Mouse (Mus musculus) heart, embryonic 11.5 days (tissue): ENCODE data around the gene Rhot2. TPM values are rescaled to one million over a fixed set of nuclear protein-coding genes. Genes with fewer than 3 reads are reported as not detected.

Source experiments
- ATAC-seq: fragments of 200-750 bp; cut with Nextera tagmentation; replicated peaks from 2 replicates; pipeline ENCODE4 v1.8.0; 2017; ENCODE audit warnings: moderate library complexity; ENCODE audit not compliant: insufficient number of reproducible peaks, low FRiP score, low TSS enrichment
- H3K27ac ChIP-seq: fragments of 300-500 bp; sonication (generic); 2 replicates; pipeline ENCODE4 v1.5.1; 2014; ENCODE audit warnings: mild to moderate bottlenecking, low read depth, low read length
- H3K27me3 ChIP-seq: fragments of 300-500 bp; sonication (generic); 2 replicates; pipeline ENCODE4 v1.6.1; 2014; ENCODE audit warnings: mild to moderate bottlenecking, low read length, mixed read lengths; ENCODE audit not compliant: control insufficient read depth, insufficient read depth
- H3K36me3 ChIP-seq: fragments of 300-500 bp; sonication (generic); 2 replicates; pipeline ENCODE4 v1.6.1; 2014; ENCODE audit warnings: mild to moderate bottlenecking, low read length, moderate library complexity, mixed read lengths; ENCODE audit not compliant: control insufficient read depth, insufficient read depth
- H3K4me1 ChIP-seq: fragments of 300-500 bp; sonication (generic); 2 replicates; pipeline ENCODE4 v1.6.1; 2014; ENCODE audit warnings: low read length; ENCODE audit not compliant: control insufficient read depth, insufficient read depth
- H3K4me2 ChIP-seq: fragments of 300-500 bp; sonication (generic); 2 replicates; pipeline ENCODE4 v1.6.1; 2014; ENCODE audit warnings: mild to moderate bottlenecking, moderate library complexity
- H3K4me3 ChIP-seq: fragments of 300-500 bp; sonication (generic); 2 replicates; pipeline ENCODE4 v1.5.1; 2014; ENCODE audit warnings: low read depth, low read length
- H3K9ac ChIP-seq: fragments of 300-500 bp; sonication (generic); 2 replicates; pipeline ENCODE4 v1.6.1; 2014; ENCODE audit warnings: mild to moderate bottlenecking, low read depth, low read length, moderate library complexity
- H3K9me3 ChIP-seq: fragments of 300-500 bp; sonication (generic); replicated peaks from 2 replicates; pipeline ENCODE4 v1.6.1; 2016; ENCODE audit warnings: low read length; ENCODE audit not compliant: control insufficient read depth
- WGBS: fragments of 180-500 bp; shearing (Covaris S2); extraction: QIAGEN DNeasy Blood & Tissue Kit; methylation state at CpG from one replicate; pipeline ENCODE4 v1.1.7; 2014; ENCODE audit not compliant: insufficient replicate concordance; 5-methylcytosine and 5-hydroxymethylcytosine counted together
- polyA plus RNA-seq: library from polyadenylated mRNA; unstranded; fragments of >200 nt; fragmentation: Nextera tagmentation; extraction: Ambion mirVana; gene quantifications from 2 replicates; pipeline ENCODE4 v1.2.1, GENCODE M21; 2014

The Rhot2 gene
- polyA plus RNA-seq, 1 experiment from 2014 or later: 11.9 TPM

GRCm38 (mm10) chr17:25829558-25830017 lies 15.1 kb downstream of the Rhot2 start:
- Histone ChIP-seq H3K4me3 (peak overlapping the region; percentile 69), H3K27ac (peak overlapping the region; percentile 84), H3K9ac (peak overlapping the region; percentile 78), H3K27me3 (no peaks in the 10 kb centered on the region), H3K4me1 (peaks cover 44% of the 10 kb centered on the region), H3K4me2 (peak overlapping the region; percentile 83), H3K36me3 (peaks cover 27% of the 10 kb centered on the region), H3K9me3 (no peaks in the 10 kb centered on the region)
- no peak for ATAC-seq
- 34% methylated on average over 8 of the region's 8 CpGs for WGBS

DNA sequence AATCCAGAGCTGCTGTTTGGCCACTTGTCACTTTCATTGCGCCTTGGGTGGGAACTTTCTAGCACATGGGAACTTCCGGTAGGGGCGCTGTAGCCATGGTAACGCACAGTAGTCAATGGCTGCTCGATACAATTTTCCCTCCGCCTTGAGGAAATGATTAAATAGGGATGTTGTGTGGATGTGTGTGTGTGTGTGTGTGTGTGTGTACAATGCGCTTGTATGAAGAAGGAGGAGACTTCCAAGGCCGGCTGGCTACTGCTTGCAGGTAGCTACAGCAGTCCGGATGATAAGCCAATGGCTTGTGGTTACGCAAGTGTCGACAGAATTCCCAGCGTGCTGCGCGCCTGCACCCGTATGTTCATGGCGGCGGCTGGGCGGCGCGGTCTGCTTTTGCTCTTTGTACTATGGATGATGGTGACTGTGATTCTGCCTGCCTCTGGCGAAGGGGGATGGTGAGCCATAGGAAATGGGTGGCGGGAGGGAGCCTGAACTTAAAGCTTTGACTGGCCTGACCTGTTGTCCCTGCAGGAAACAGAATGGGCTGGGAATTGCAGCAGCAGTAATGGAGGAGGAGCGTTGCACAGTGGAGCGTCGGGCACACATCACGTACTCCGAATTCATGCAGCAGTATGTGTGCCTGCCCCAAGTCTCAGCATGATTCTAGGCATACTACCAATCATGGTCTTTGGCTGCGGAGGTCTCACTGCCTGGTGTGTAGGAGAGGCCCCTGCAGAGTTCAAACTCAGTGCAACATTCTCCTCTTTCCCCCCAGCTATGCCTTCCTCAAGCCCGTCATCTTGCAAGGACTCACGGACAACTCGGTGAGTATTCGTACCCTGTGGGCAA lies 15.7 kb downstream of the Rhot2 start, which contains the start of gene Jmjd8:
Jmjd8 (plus strand) TSS at position 156 of the 846 bp plus-strand sequence.
- Histone ChIP-seq H3K36me3 (peaks cover 27% of the 10 kb centered on the region), H3K9ac (peak within 1 kb of the TSS; percentile 78), H3K27ac (peak within 1 kb of the TSS; percentile 84), H3K4me2 (peak within 1 kb of the TSS; percentile 83), H3K9me3 (no peaks in the 10 kb centered on the region), H3K4me3 (peak within 1 kb of the TSS; percentile 69), H3K4me1 (peaks cover 44% of the 10 kb centered on the region), H3K27me3 (no peaks in the 10 kb centered on the region)
- ATAC-seq: 0 out of 2 replicates have a peak, but pooled peaks have one; percentile 4
- 1% methylated on average over 32 of the region's 32 CpGs for WGBS

DNA sequence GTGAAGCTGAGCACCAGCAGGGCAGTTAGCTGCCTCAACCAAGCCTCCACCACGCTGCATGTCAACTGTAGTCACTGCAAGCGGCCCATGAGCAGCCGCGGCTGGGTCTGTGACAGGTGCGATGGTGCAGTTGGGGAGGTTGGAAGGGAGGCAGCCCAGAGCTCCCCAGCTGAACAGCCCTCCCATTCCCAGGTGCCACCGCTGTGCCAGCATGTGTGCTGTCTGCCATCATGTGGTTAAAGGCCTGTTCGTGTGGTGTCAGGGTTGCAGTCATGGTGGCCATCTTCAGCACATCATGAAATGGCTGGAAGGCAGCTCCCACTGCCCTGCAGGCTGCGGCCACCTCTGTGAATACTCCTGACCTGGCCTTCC lies 16.4 kb downstream of the Rhot2 start:
- H3K4me3 ChIP-seq: peak overlapping the region; percentile 69
- peak overlapping the region; percentile 84; the same call in 1 of the 2 replicates for H3K27ac ChIP-seq
- H3K9ac ChIP-seq: peak overlapping the region; percentile 30; the same call in 1 of the 2 replicates
- 85% methylated on average over 8 of the region's 8 CpGs for WGBS
- H3K36me3 ChIP-seq: peaks cover 27% of the 10 kb centered on the region
- H3K4me2 ChIP-seq: peak overlapping the region; percentile 83
- no peaks in the 10 kb centered on the region for H3K27me3 ChIP-seq
- no peaks in the 10 kb centered on the region for H3K9me3 ChIP-seq
- H3K4me1 ChIP-seq: peaks cover 45% of the 10 kb centered on the region
- no peak for ATAC-seq

- H3K36me3 ChIP-seq: peaks cover 27% of the 10 kb centered on the region
- WGBS: 94% methylated on average over 22 of the region's 22 CpGs
These were observed 17.0 kb downstream of the Rhot2 start for GRCm38 (mm10) chr17:25827546-25828222.

DNA sequence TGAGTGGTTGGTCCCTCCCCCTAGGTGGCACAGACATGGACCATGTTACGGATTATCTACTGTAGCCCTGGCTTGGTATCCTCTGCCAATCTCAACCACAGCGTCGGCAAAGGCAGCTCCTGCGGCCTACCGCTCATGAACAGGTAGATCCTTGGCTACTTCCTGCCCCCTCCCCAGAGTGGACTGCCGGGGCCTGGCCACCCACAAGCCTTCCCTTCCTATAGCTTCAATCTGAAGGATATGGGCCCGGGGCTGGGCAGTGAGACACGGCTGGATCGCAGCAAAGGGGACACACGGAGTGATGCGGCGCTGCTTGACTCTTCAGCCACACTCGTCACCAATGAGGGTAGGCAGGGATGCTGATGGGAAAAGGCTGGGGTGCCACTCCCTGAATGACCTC lies 17.6 kb downstream of the Rhot2 start:
- no peak overlapping the region for H3K27ac ChIP-seq
- H3K4me2 ChIP-seq: no peak overlapping the region
- H3K4me1 ChIP-seq: peaks cover 43% of the 10 kb centered on the region
- WGBS: 93% methylated on average over 13 of the region's 13 CpGs
- no peak for ATAC-seq
- H3K9ac ChIP-seq: no peak overlapping the region
- peaks cover 27% of the 10 kb centered on the region for H3K36me3 ChIP-seq
- H3K9me3 ChIP-seq: no peaks in the 10 kb centered on the region
- H3K27me3 ChIP-seq: peaks cover 5% of the 10 kb centered on the region; the same call in 1 of the 2 replicates
- peak overlapping the region; percentile 2; the same call in 1 of the 2 replicates for H3K4me3 ChIP-seq

More at GRCm38 (mm10) chr17:25827546-25828222, 17.0 kb downstream of the Rhot2 start:
- no peak overlapping the region for H3K9ac ChIP-seq
- H3K4me1 ChIP-seq: peaks cover 45% of the 10 kb centered on the region
- no peak overlapping the region; the same call in 1 of the 2 replicates for H3K4me2 ChIP-seq
- peak overlapping the region; percentile 69; the same call in 1 of the 2 replicates for H3K4me3 ChIP-seq
- no peak overlapping the region for H3K27ac ChIP-seq
- H3K27me3 ChIP-seq: 0 out of 2 replicates have a peak, but pooled peaks cover 1% of the 10 kb centered on the region
- no peaks in the 10 kb centered on the region for H3K9me3 ChIP-seq
- ATAC-seq: no peak

GRCm38 (mm10) chr17:25825984-25826570 lies 18.6 kb downstream of the Rhot2 start:
- H3K9ac ChIP-seq: no peak overlapping the region
- H3K4me3 ChIP-seq: no peak overlapping the region
- ATAC-seq: no peak
- H3K9me3 ChIP-seq: no peaks in the 10 kb centered on the region
- WGBS: 93% methylated on average over 27 of the region's 27 CpGs
- no peak overlapping the region for H3K4me2 ChIP-seq
- peaks cover 23% of the 10 kb centered on the region for H3K36me3 ChIP-seq
- H3K4me1 ChIP-seq: peaks cover 34% of the 10 kb centered on the region
- peaks cover 10% of the 10 kb centered on the region for H3K27me3 ChIP-seq
- no peak overlapping the region for H3K27ac ChIP-seq

- peaks cover 16% of the 10 kb centered on the region for H3K36me3 ChIP-seq
- peaks cover 28% of the 10 kb centered on the region for H3K4me1 ChIP-seq
- ATAC-seq: no peak
- 85% methylated on average over 6 of the region's 6 CpGs for WGBS
- peak overlapping the region; percentile 97 for H3K4me2 ChIP-seq
- no peaks in the 10 kb centered on the region for H3K9me3 ChIP-seq
- H3K4me3 ChIP-seq: peak overlapping the region; percentile 70; the same call in 1 of the 2 replicates
- no peak overlapping the region for H3K27ac ChIP-seq
- peaks cover 15% of the 10 kb centered on the region for H3K27me3 ChIP-seq
- H3K9ac ChIP-seq: no peak overlapping the region
These were observed 19.3 kb downstream of the Rhot2 start for GRCm38 (mm10) chr17:25825311-25825710.
